Mouse (Mus musculus): ENCODE data around the gene Slc41a1. TPM values are rescaled to one million over a fixed set of nuclear protein-coding genes. Genes with fewer than 3 reads are reported as not detected.

Gene Slc41a1
- polyA plus RNA-seq (2012) = 8.0 and 10.6 TPM in 2 replicates

DNA sequence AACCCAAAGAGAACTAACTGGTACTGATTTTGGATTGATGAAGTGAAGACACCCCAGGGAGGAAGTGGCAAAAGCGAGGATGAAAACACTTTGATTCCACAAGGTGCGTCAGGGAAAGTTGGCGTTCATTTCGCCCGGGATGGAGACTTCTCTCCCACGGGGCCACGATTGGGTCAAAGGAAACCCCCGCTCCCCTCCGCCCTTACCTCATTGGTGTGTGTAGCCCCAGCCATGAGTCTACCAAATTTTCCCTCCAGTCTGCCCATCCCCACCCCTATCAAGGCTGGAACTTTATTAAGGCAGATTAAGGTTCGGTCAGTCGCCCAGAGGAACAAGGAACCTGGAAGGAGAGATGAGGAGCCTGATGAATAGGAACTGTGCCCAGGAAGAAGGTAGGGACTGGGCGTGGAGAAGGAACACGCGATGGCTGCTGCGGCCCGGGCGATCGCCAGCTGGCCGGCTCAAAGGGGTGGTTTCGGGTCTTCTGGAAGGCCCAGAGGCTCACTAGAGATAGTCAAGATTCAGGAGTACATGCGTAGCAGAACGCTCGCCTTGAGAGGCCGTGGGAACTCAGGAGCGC, at the start of gene Slc41a1:
Slc41a1 (plus strand) TSS at position 287 of the 580 bp plus-strand sequence.

DNA sequence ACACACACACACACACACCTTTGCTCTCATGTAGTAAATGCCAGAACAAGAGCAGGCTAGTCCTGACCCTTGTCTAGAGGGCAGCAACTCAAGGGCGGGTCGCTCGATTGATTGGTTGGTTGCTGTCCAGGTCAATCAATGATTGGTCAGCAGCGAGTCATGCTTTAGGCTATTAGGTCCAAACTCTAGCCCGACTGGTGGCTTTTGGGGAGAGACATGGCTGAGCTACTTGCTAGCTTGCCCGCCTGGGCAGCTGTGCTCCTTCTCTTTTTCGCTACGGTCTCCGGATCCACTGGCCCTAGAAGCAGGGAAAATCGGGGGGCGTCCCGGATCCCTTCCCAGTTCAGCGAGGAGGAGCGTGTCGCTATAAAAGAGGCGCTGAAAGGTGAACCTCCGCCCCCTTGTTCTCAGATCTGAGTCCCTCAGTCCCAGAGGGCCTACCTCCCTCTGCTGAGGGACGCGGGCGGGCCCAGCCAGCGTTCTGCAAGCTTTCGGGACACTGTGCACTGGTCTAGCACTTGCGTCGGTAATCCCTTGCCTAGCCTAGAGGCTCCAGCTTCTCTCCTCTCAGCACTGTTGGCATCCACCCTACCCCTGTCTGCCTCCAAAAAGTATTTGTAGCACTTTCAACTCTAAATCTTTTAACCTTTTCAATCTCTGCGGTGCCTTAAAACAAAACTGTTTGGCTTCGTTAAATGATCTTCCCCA, 29.9 kb upstream of the Slc41a1 start, which contains the start of gene Pm20d1:
Pm20d1 (plus strand) TSS at position 180 of the 708 bp plus-strand sequence.

DNA sequence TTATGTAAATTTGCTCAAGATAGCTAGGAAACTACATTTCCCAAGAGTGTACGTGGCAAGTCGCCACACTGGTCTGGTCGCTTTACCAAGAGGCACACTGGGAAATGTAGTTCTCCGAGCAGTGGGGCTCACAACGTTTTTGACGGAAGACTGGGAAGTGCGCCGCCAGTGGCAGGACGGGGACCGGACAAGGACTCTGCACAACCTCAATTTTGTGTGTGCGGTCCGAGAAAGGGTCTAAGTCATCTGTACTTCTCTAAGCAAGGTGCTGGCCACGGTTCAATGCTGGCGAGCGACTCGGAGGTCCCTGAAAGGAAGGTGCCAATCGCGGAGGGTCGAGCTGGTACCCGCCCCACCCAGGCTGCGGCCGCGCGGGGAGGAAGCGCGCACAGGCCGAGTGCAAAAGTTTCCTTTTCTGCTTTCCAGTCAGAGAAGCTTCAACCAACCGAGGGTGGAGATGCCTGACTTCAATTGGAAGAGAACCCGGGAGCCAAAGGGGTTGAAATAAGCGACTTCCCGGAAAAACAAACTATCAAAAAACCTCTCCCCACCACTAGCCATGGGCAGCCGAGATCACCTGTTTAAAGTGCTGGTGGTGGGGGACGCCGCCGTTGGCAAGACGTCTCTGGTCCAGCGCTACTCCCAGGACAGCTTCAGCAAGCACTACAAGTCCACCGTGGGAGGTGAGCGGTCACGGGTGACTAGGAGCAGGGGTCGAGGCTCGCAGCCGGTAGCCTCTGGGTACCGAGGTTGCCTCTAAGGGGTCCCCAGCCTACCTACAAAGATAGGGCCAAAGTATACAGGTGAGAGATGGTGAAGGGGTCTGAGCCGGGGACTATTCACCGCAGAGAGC, 40.0 kb downstream of the Slc41a1 start, which contains the start of gene Rab29:
Rab29 (plus strand) TSS at position 132 of the 853 bp plus-strand sequence.

Other genes with a start within 250 kb of the Slc41a1 start
- gene Avpr1b, start 228.3 kb upstream of the Slc41a1 start, polyA plus RNA-seq (2012) = not detected in 2 replicates
- 20.2 and 23.1 TPM in 2 replicates for gene Ctse, start 189.2 kb upstream of the Slc41a1 start, polyA plus RNA-seq (2012)
- gene Rab7b, start 138.8 kb upstream of the Slc41a1 start, polyA plus RNA-seq (2012) = 3.2 and 4.2 TPM in 2 replicates
- 0.03 and 0.05 TPM in 2 replicates for gene Slc26a9, start 83.5 kb upstream of the Slc41a1 start, polyA plus RNA-seq (2012)
- gene Pm20d1, start 30.1 kb upstream of the Slc41a1 start, polyA plus RNA-seq (2012) = 0.03 TPM in 1 of 2 replicates, not detected in the other
- 4.7 and 6.4 TPM in 2 replicates for gene Rab29, start 39.7 kb downstream of the Slc41a1 start, polyA plus RNA-seq (2012)
- 10.5 and 11.2 TPM in 2 replicates for gene Nucks1, start 83.0 kb downstream of the Slc41a1 start, polyA plus RNA-seq (2012)
- 4.7 and 6.9 TPM in 2 replicates for gene Slc45a3, start 135.5 kb downstream of the Slc41a1 start, polyA plus RNA-seq (2012)
- gene Elk4, start 180.1 kb downstream of the Slc41a1 start, polyA plus RNA-seq (2012) = 4.6 and 6.4 TPM in 2 replicates
- gene Mfsd4a, start 240.6 kb downstream of the Slc41a1 start, polyA plus RNA-seq (2012) = 0.19 and 0.30 TPM in 2 replicates

Measured in megakaryocyte-erythroid progenitor cell, adult 5 weeks (primary cell).